Comparison of ENCODE assay signal across 18 mouse cellular contexts in the genomic region with DNA sequence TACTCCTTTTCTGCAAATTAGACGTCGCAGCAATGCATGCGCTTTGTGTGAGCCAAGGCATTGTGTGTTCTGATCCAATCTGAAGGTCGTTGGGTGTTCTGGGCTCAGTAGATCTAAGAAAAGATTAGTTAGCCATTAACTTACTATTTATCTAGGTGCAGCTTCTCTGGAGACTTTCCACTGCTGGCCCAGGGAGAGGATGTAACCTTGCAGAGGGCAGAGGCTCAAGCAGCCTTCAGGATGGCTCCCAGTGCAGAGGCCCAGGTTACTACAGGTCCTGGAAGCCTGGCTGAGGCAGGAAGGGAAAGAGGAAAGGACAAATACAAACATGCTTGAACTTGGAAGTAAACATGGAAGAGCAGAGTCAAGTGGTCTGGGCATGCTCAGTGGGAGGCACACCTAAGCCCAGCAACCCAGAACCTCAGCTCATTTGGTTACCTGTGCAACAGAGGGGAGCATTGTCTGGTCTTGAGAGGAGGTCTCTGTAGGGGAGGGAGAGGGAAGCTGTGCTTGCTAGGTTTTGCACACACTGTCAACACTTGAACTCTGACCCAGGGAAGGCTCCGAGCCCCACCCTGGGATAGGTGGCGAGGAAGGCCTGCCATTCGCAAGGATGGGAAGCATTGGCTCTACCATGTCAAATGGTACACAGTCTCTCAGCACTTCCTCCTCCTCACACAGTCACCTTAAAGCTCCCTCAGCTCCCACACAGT. TPM values are rescaled to one million over a fixed set of nuclear protein-coding genes. Genes with fewer than 3 reads are reported as not detected.
A peak's percentile ranks its signal among the peaks of the same experiment; 100 is the strongest.
DNase-seq lines count a peak whose midpoint lies in the region; ATAC-seq lines count a peak whose summit lies in the region.
"Had no signal": no experiment of that assay in that cellular context is flagged by ENCODE, and none has a peak within 500 bp of the region (broad histone marks: within the 10 kb centered on the region; RNA-seq: fewer than 3 reads in every experiment).

No protein-coding gene starts in this region.

- peak; percentile 77 for ATAC-seq in intestine, embryonic 15.5 days
- 0 out of 2 replicates have a peak, but pooled peaks have one; percentile 34 for ATAC-seq in kidney, embryonic 15.5 days (replicated peaks; ENCODE audit: low FRiP score)
- ATAC-seq in stomach, embryonic 15.5 days (ENCODE audit: insufficient read depth, low FRiP score, low read depth), result peak; percentile 58; the same call in 1 of the 2 replicates
- ATAC-seq: forebrain, embryonic 14.5 days; midbrain, embryonic 16.5 days had no signal

- H3K4me2 ChIP-seq in intestine, embryonic 15.5 days (replicated peaks), result peak overlapping the region; percentile 32
- H3K4me2 ChIP-seq in kidney, embryonic 15.5 days, result no peak overlapping the region
- no peak overlapping the region for H3K4me2 ChIP-seq in stomach, embryonic 15.5 days
- H3K4me2 ChIP-seq: hindbrain, embryonic 14.5 days; lung, embryonic 15.5 days; neural tube, embryonic 12.5 days had no signal

- H3K27me3 ChIP-seq in intestine, embryonic 15.5 days (replicated peaks), result no peaks in the 10 kb centered on the region
- no peaks in the 10 kb centered on the region for H3K27me3 ChIP-seq in kidney, embryonic 15.5 days
- no peaks in the 10 kb centered on the region for H3K27me3 ChIP-seq in stomach, embryonic 15.5 days (replicated peaks)
- H3K27me3 ChIP-seq: lung, embryonic 15.5 days; neural tube, embryonic 12.5 days had no signal

- 68% methylated on average over 7 of the region's 7 CpGs for WGBS in intestine, embryonic 15.5 days
- WGBS in kidney, embryonic 15.5 days, result 67% methylated on average over 7 of the region's 7 CpGs
- 70% methylated on average over 7 of the region's 7 CpGs for WGBS in stomach, embryonic 15.5 days

- 0 out of 2 replicates have a peak overlapping the region, but pooled peaks have one; percentile 29 for H3K27ac ChIP-seq in intestine, embryonic 15.5 days
- peak overlapping the region; percentile 72 for H3K27ac ChIP-seq in kidney, embryonic 15.5 days
- peak overlapping the region; percentile 28 for H3K27ac ChIP-seq in stomach, embryonic 15.5 days
- H3K27ac ChIP-seq: gastrocnemius, adult 2 months; hindbrain, embryonic 14.5 days; lung, embryonic 15.5 days; neural tube, embryonic 12.5 days had no signal

- H3K9ac ChIP-seq in intestine, embryonic 15.5 days, result no peak overlapping the region
- H3K9ac ChIP-seq in kidney, embryonic 15.5 days, result no peak overlapping the region
- H3K9ac ChIP-seq in stomach, embryonic 15.5 days, result no peak overlapping the region
- H3K9ac ChIP-seq: hindbrain, embryonic 14.5 days; lung, embryonic 15.5 days; neural tube, embryonic 12.5 days had no signal

- no peak overlapping the region for H3K4me3 ChIP-seq in intestine, embryonic 15.5 days (replicated peaks)
- no peak overlapping the region for H3K4me3 ChIP-seq in kidney, embryonic 15.5 days (replicated peaks)
- H3K4me3 ChIP-seq in stomach, embryonic 15.5 days (replicated peaks), result no peak overlapping the region
- H3K4me3 ChIP-seq: gastrocnemius, adult 2 months; lung, embryonic 15.5 days; neural tube, embryonic 12.5 days had no signal

- no peaks in the 10 kb centered on the region for H3K36me3 ChIP-seq in intestine, embryonic 15.5 days
- no peaks in the 10 kb centered on the region for H3K36me3 ChIP-seq in kidney, embryonic 15.5 days
- H3K36me3 ChIP-seq in stomach, embryonic 15.5 days, result no peaks in the 10 kb centered on the region
- H3K36me3 ChIP-seq: lung, embryonic 15.5 days; neural tube, embryonic 12.5 days had no signal

- H3K9me3 ChIP-seq in intestine, embryonic 15.5 days, result no peaks in the 10 kb centered on the region
- H3K9me3 ChIP-seq in kidney, embryonic 15.5 days (replicated peaks), result no peaks in the 10 kb centered on the region
- H3K9me3 ChIP-seq in stomach, embryonic 15.5 days, result no peaks in the 10 kb centered on the region
- H3K9me3 ChIP-seq: lung, embryonic 15.5 days; neural tube, embryonic 12.5 days had no signal

- peaks cover 36% of the 10 kb centered on the region for H3K4me1 ChIP-seq in intestine, embryonic 15.5 days (replicated peaks)
- H3K4me1 ChIP-seq in kidney, embryonic 15.5 days, result peaks cover 55% of the 10 kb centered on the region
- peaks cover 10% of the 10 kb centered on the region; the same call in 1 of the 2 replicates for H3K4me1 ChIP-seq in stomach, embryonic 15.5 days

- DNase-seq in kidney, adult 18-20 months, result peak; percentile 49
- DNase-seq in kidney, postnatal 10 days, result no peak
- DNase-seq in layer of hippocampus, adult 18-20 months (ENCODE audit: low spot score in 2 of 2), result no peak
- no peak for DNase-seq in thymus, postnatal 4 days
- DNase-seq: adrenal gland, adult 2 months; cerebellum, adult 9-10 months; embryo, embryonic 11 days; gastrocnemius, adult 2 months; heart, postnatal 14 days; thymus, postnatal 36 days had no signal

RNA-seq across cellular contexts. Expression of a gene that starts 27.3 kb away (rescaled TPM):
- 49.8 and 55.9 TPM in 2 replicates for polyA plus RNA-seq in intestine, embryonic 15.5 days (2015; fragmentation: Nextera tagmentation; extraction: Ambion mirVana)
- polyA plus RNA-seq in kidney, embryonic 15.5 days (2015; fragmentation: Nextera tagmentation; extraction: Ambion mirVana), result 34.8 and 36.4 TPM in 2 replicates
- polyA plus RNA-seq in stomach, embryonic 15.5 days (2015; fragmentation: Nextera tagmentation; extraction: Ambion mirVana), result 37.5 and 42.8 TPM in 2 replicates
- 10 to 100 TPM; 15.2 to 15.3 TPM for total RNA-seq in layer of hippocampus, adult 18-20 months (2021)
